Mouse (Mus musculus) hindbrain, embryonic 13.5 days (tissue): Measurements from ENCODE around the gene Nptn. TPM values are rescaled to one million over a fixed set of nuclear protein-coding genes. Genes with fewer than 3 reads are reported as not detected.

ENCODE experiments used
- ATAC-seq: fragments of 200-750 bp; cut with Nextera tagmentation; 2 replicates; pipeline ENCODE4 v1.8.0; 2017; ENCODE audit warnings: moderate TSS enrichment; ENCODE audit not compliant: low FRiP score
- H3K27ac ChIP-seq: fragments of 300-500 bp; sonication (generic); 2 replicates; pipeline ENCODE4 v1.5.1; 2015; ENCODE audit warnings: inconsistent platforms, mild to moderate bottlenecking, moderate library complexity
- H3K27me3 ChIP-seq: fragments of 300-500 bp; sonication (generic); 2 replicates; pipeline ENCODE4 v1.6.1; 2015; ENCODE audit warnings: mild to moderate bottlenecking, inconsistent platforms
- H3K36me3 ChIP-seq: fragments of 300-500 bp; sonication (generic); 2 replicates; pipeline ENCODE4 v1.6.1; 2015; ENCODE audit warnings: mild to moderate bottlenecking, inconsistent platforms
- H3K4me1 ChIP-seq: fragments of 300-500 bp; sonication (generic); replicated peaks from 2 replicates; pipeline ENCODE4 v1.6.1; 2015; ENCODE audit warnings: inconsistent platforms
- H3K4me2 ChIP-seq: fragments of 300-500 bp; sonication (generic); 2 replicates; pipeline ENCODE4 v1.6.1; 2015; ENCODE audit warnings: inconsistent platforms, mild to moderate bottlenecking, moderate library complexity
- H3K4me3 ChIP-seq: fragments of 300-500 bp; sonication (generic); 2 replicates; pipeline ENCODE4 v1.5.1; 2015; ENCODE audit warnings: mild to moderate bottlenecking, inconsistent platforms
- H3K9ac ChIP-seq: fragments of 300-500 bp; sonication (generic); 2 replicates; pipeline ENCODE4 v1.6.1; 2015; ENCODE audit warnings: mild to moderate bottlenecking, inconsistent platforms
- H3K9me3 ChIP-seq: fragments of 300-500 bp; sonication (generic); 2 replicates; pipeline ENCODE4 v1.6.1; 2016; ENCODE audit warnings: inconsistent platforms
- WGBS: fragments of 180-500 bp; shearing (Covaris S2); methylation state at CpG from one replicate; pipeline ENCODE4 v1.1.7; 2015; 5-methylcytosine and 5-hydroxymethylcytosine counted together
- polyA plus RNA-seq: library from polyadenylated mRNA; unstranded; fragments of >200 nt; fragmentation: Nextera tagmentation; extraction: Ambion mirVana; gene quantifications from 2 replicates; pipeline ENCODE4 v1.2.1, GENCODE M21; 2015

Nptn gene
- polyA plus RNA-seq, 1 experiment from 2014 or later: 140 TPM

DNA sequence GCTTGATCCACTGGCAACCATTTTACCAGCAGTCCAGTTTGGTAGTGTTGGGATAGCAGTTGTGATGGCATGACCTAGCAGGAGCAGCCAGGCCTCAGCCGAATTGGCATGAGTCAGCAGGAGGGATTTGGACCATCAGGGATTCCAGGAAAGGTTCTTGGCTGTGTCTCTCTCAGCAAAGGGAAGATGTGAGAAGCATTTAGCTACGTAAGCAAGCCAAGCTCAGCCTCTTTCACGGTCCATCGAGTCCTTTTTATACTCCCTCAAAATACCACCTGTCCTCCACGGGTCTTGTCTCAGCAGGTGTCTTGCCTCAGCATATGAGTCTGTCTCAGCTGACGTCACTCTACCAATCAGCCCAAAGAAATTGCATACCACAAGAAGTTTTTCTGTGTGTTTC is 101.3 kb downstream of the Nptn start:
- Histone ChIP-seq H3K27me3 (no peaks in the 10 kb centered on the region), H3K9ac (no peak overlapping the region), H3K27ac (no peak overlapping the region), H3K4me2 (no peak overlapping the region), H3K4me1 (no peaks in the 10 kb centered on the region; the same call in 1 of the 2 replicates), H3K9me3 (no peaks in the 10 kb centered on the region), H3K36me3 (no peaks in the 10 kb centered on the region), H3K4me3 (no peak overlapping the region)
- WGBS: 44% methylated on average over 6 of the region's 6 CpGs
- ATAC-seq: no peak

- Histone ChIP-seq H3K36me3 (no peaks in the 10 kb centered on the region), H3K9ac (no peak overlapping the region)
Measured at GRCm38 (mm10) chr9:58685290-58685689, 103.2 kb downstream of the Nptn start.

GRCm38 (mm10) chr9:58688076-58688475 is 106.0 kb downstream of the Nptn start:
- Histone ChIP-seq H3K4me3 (no peak overlapping the region), H3K27ac (no peak overlapping the region), H3K9ac (no peak overlapping the region), H3K4me1 (no peaks in the 10 kb centered on the region; the same call in 1 of the 2 replicates), H3K27me3 (no peaks in the 10 kb centered on the region), H3K4me2 (no peak overlapping the region), H3K36me3 (no peaks in the 10 kb centered on the region), H3K9me3 (no peaks in the 10 kb centered on the region)
- WGBS: 93% methylated on average over 4 of the region's 4 CpGs
- no peak for ATAC-seq

More at GRCm38 (mm10) chr9:58685290-58685689, 103.2 kb downstream of the Nptn start:
- H3K4me2 ChIP-seq: no peak overlapping the region
- no peak overlapping the region for H3K4me3 ChIP-seq
- no peaks in the 10 kb centered on the region for H3K27me3 ChIP-seq
- no peaks in the 10 kb centered on the region; the same call in 1 of the 2 replicates for H3K4me1 ChIP-seq
- ATAC-seq: no peak
- 83% methylated on average over 10 of the region's 10 CpGs for WGBS
- no peaks in the 10 kb centered on the region for H3K9me3 ChIP-seq
- no peak overlapping the region for H3K27ac ChIP-seq

- 87% methylated on average over 4 of the region's 4 CpGs for WGBS
- no peak for ATAC-seq
- H3K36me3 ChIP-seq: no peaks in the 10 kb centered on the region
- no peak overlapping the region for H3K4me3 ChIP-seq
- no peaks in the 10 kb centered on the region for H3K27me3 ChIP-seq
- H3K9ac ChIP-seq: no peak overlapping the region
- 0 out of 2 replicates have a peak, but pooled peaks cover 5% of the 10 kb centered on the region for H3K9me3 ChIP-seq
- H3K27ac ChIP-seq: no peak overlapping the region
- no peak overlapping the region for H3K4me2 ChIP-seq
- H3K4me1 ChIP-seq: no peaks in the 10 kb centered on the region
Measured at GRCm38 (mm10) chr9:58690701-58691100, 108.7 kb downstream of the Nptn start.

DNA sequence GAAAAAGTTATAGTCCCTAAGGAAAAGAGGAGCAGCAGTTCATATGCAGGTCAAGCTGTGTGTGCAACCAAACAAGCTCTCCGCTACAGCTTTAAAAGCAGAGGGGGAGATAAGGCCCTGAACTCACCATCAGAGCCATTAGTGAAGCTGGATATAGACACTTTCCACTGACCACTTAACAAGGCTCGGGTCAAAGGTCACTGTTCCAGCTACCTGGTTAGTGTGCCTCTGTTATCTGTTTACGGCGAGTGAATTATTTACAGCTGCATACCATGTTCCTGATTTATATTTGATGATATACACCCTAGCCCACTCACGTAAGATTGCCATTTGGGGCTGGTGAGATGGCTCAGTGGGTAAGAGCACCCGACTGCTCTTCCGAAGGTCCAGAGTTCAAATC is 109.4 kb downstream of the Nptn start:
- Histone ChIP-seq H3K9ac (no peak overlapping the region), H3K27me3 (no peaks in the 10 kb centered on the region), H3K4me1 (no peaks in the 10 kb centered on the region), H3K27ac (no peak overlapping the region), H3K9me3 (0 out of 2 replicates have a peak, but pooled peaks cover 5% of the 10 kb centered on the region), H3K4me3 (no peak overlapping the region), H3K36me3 (no peaks in the 10 kb centered on the region), H3K4me2 (no peak overlapping the region)
- 93% methylated on average over 7 of the region's 7 CpGs for WGBS
- ATAC-seq: no peak

GRCm38 (mm10) chr9:58698486-58698885 is 116.4 kb downstream of the Nptn start:
- Histone ChIP-seq H3K4me2 (no peak overlapping the region), H3K36me3 (no peaks in the 10 kb centered on the region), H3K27me3 (no peaks in the 10 kb centered on the region), H3K9ac (no peak overlapping the region), H3K4me3 (no peak overlapping the region), H3K4me1 (no peaks in the 10 kb centered on the region), H3K9me3 (0 out of 2 replicates have a peak, but pooled peaks cover 5% of the 10 kb centered on the region), H3K27ac (no peak overlapping the region)
- WGBS: 98% methylated on average over 2 of the region's 2 CpGs
- no peak for ATAC-seq

- Histone ChIP-seq H3K4me1 (no peaks in the 10 kb centered on the region), H3K9me3 (no peaks in the 10 kb centered on the region), H3K36me3 (no peaks in the 10 kb centered on the region), H3K27me3 (no peaks in the 10 kb centered on the region), H3K4me2 (no peak overlapping the region), H3K9ac (no peak overlapping the region), H3K27ac (no peak overlapping the region), H3K4me3 (no peak overlapping the region)
- ATAC-seq: no peak
- WGBS: 91% methylated on average over 2 of the region's 2 CpGs
Measured at GRCm38 (mm10) chr9:58701751-58702150, 119.7 kb downstream of the Nptn start.

GRCm38 (mm10) chr9:58703766-58704165 is 121.7 kb downstream of the Nptn start:
- Histone ChIP-seq H3K9ac (no peak overlapping the region), H3K36me3 (no peaks in the 10 kb centered on the region), H3K9me3 (no peaks in the 10 kb centered on the region), H3K27ac (no peak overlapping the region), H3K4me2 (no peak overlapping the region), H3K4me3 (no peak overlapping the region), H3K27me3 (no peaks in the 10 kb centered on the region), H3K4me1 (no peaks in the 10 kb centered on the region)
- WGBS: 87% methylated on average over 7 of the region's 7 CpGs
- no peak for ATAC-seq

DNA sequence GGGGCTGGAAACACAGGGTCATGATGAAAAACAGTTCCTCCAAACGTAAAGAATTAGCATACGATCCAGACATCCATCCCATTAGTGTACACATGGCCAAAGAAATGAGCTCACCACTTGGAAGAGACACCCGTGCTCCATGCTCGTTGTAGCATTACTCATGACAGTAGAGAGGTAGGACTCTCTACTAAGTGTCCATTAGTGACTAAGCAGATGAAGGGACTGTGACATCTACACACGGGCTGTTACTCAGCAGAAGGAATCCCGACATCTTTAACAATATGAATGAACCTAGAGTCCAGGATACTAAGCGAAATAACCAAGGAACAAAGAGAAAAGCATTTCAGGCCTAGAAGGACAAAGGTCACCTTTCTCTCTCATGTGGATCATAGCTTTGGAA is 124.0 kb downstream of the Nptn start:
- Histone ChIP-seq H3K27ac (no peak overlapping the region), H3K4me3 (no peak overlapping the region), H3K4me2 (no peak overlapping the region), H3K36me3 (no peaks in the 10 kb centered on the region), H3K27me3 (no peaks in the 10 kb centered on the region), H3K4me1 (no peaks in the 10 kb centered on the region), H3K9me3 (no peaks in the 10 kb centered on the region), H3K9ac (no peak overlapping the region)
- WGBS: 83% methylated on average over 7 of the region's 7 CpGs
- ATAC-seq: no peak

Other genes with a start within 250 kb of the Nptn start
- not detected in 2 replicates for gene Tbc1d21, start 211.8 kb upstream of the Nptn start, polyA plus RNA-seq
- gene Insyn1, start 93.6 kb upstream of the Nptn start, polyA plus RNA-seq: 5.0 and 6.8 TPM in 2 replicates
- 34.1 and 34.4 TPM in 2 replicates for gene Cd276, start 26.8 kb upstream of the Nptn start, polyA plus RNA-seq
- 1.3 and 1.5 TPM in 2 replicates for gene Rec114, start 161.7 kb downstream of the Nptn start, polyA plus RNA-seq
- 3.0 and 3.1 TPM in 2 replicates for gene Hcn4, start 241.2 kb downstream of the Nptn start, polyA plus RNA-seq